Mouse (Mus musculus) heart, postnatal 0 days (tissue): ENCODE results near the gene Zfp65.
"Not testable (repeated sequence)": the region's sequence is repeated elsewhere in the genome, so short reads cannot be mapped to it uniquely, and the experiment has no call there.

ENCODE experiments used
- CTCF ChIP-seq: IDR thresholded peaks from 2 replicates; pipeline ENCODE4 v1.5.1; 2016; ENCODE audit warnings: antibody characterized with exemption, control low read depth, low read depth
- EP300 ChIP-seq: IDR thresholded peaks from 2 replicates; pipeline ENCODE4 v1.6.1; 2016; ENCODE audit warnings: antibody characterized with exemption, low read depth

DNA sequence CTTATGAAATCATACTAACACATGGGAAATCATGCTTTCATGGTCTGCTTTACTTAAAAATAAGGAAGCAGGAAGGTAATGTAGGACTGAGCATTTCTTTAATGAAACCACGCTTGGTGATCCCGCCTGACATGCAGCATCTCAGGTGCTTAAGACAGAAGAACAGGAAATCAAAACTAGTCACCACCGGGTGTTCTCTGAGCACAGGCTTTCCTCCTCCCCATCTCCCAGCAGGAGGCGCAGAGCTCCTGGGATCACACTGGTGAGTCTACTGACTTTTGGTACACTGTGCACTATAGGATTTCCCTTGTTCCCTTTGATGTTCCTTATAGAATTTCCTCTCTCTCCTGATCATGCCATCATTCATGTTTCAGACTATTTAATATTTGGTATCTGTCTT is 468 bp upstream of the Zfp65 start:
- TF ChIP-seq EP300 = not testable (repeated sequence)
- TF ChIP-seq CTCF = peak; percentile 50
